Mouse (Mus musculus): ENCODE results near the gene Mier3. TPM values are rescaled to one million over a fixed set of nuclear protein-coding genes. Genes with fewer than 3 reads are reported as not detected.

The Mier3 gene
- polyA plus RNA-seq, 1 experiment from 2014 or later, result 22.2 TPM

GRCm38 (mm10) chr13:111755377-111755776, 74.6 kb downstream of the Mier3 start:
- Histone ChIP-seq H3K9me3 (0 out of 2 replicates have a peak, but pooled peaks cover 4% of the 10 kb centered on the region), H3K4me3 (no peak overlapping the region), H3K27ac (replicated peaks) (no peak overlapping the region), H3K4me1 (no peaks in the 10 kb centered on the region), H3K27me3 (replicated peaks; ENCODE audit: low read depth, poor library complexity, severe bottlenecking) (no peaks in the 10 kb centered on the region), H3K36me3 (replicated peaks) (peaks cover 100% of the 10 kb centered on the region)
- WGBS, result 96% methylated on average over 18 of the region's 18 CpGs
- DNase-seq (ENCODE audit: low spot score), result no peak

GRCm38 (mm10) chr13:111755937-111756336, 75.2 kb downstream of the Mier3 start:
- Histone ChIP-seq H3K4me3 (no peak overlapping the region), H3K9me3 (0 out of 2 replicates have a peak, but pooled peaks cover 4% of the 10 kb centered on the region), H3K36me3 (replicated peaks) (peaks cover 100% of the 10 kb centered on the region), H3K4me1 (no peaks in the 10 kb centered on the region), H3K27me3 (replicated peaks; ENCODE audit: low read depth, poor library complexity, severe bottlenecking) (no peaks in the 10 kb centered on the region), H3K27ac (replicated peaks) (no peak overlapping the region)
- no peak for DNase-seq (ENCODE audit: low spot score)
- WGBS, result 96% methylated on average over 15 of the region's 15 CpGs

- Histone ChIP-seq H3K36me3 (replicated peaks) (peaks cover 100% of the 10 kb centered on the region), H3K4me3 (no peak overlapping the region), H3K4me1 (no peaks in the 10 kb centered on the region), H3K9me3 (0 out of 2 replicates have a peak, but pooled peaks cover 4% of the 10 kb centered on the region), H3K27ac (replicated peaks) (no peak overlapping the region), H3K27me3 (replicated peaks; ENCODE audit: low read depth, poor library complexity, severe bottlenecking) (no peaks in the 10 kb centered on the region)
- DNase-seq (ENCODE audit: low spot score), result no peak
- 95% methylated on average over 6 of the region's 6 CpGs for WGBS
These were observed 76.2 kb downstream of the Mier3 start for GRCm38 (mm10) chr13:111756986-111757385.

DNA sequence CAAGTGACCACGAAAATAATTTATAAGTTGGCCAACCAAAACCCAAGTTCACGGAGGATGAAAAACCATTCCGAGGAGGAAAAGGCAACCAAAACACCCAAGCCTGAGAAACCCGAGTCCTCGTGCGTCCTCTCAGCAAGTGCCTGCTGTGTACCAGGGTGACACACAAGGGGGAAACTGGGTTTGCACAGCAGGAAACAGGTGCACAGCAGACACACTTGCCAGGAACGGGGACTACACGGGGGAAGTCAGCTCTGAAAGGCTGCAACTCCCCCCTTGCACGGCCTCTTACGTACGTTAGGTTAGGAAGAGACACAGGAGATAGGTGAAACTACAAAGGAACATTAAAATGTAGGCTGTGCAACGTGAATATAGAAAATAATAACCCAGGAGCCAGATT, 81.7 kb downstream of the Mier3 start:
- H3K4me1 ChIP-seq, result no peaks in the 10 kb centered on the region
- H3K4me3 ChIP-seq, result no peak overlapping the region
- no peaks in the 10 kb centered on the region for H3K27me3 ChIP-seq (replicated peaks; ENCODE audit: low read depth, poor library complexity, severe bottlenecking)
- 91% methylated on average over 12 of the region's 12 CpGs for WGBS
- H3K36me3 ChIP-seq (replicated peaks), result peaks cover 100% of the 10 kb centered on the region
- H3K27ac ChIP-seq (replicated peaks), result no peak overlapping the region
- DNase-seq (ENCODE audit: low spot score), result no peak
- H3K9me3 ChIP-seq, result no peaks in the 10 kb centered on the region

Other genes with a start within 250 kb of the Mier3 start
- 95.6 and 101 TPM in 2 replicates for gene Gpbp1, start 190.9 kb upstream of the Mier3 start, polyA plus RNA-seq (2016; fragmentation: Nextera tagmentation; extraction: Ambion mirVana)
- not detected in 2 replicates for gene Gm49496, start 131.0 kb upstream of the Mier3 start, polyA plus RNA-seq (2016; fragmentation: Nextera tagmentation; extraction: Ambion mirVana)
- not detected in 2 replicates for gene Gm10198, start 88.2 kb upstream of the Mier3 start, polyA plus RNA-seq (2016; fragmentation: Nextera tagmentation; extraction: Ambion mirVana)
- gene Map3k1, start 128.0 kb downstream of the Mier3 start, polyA plus RNA-seq (2016; fragmentation: Nextera tagmentation; extraction: Ambion mirVana), result 15.7 and 16.1 TPM in 2 replicates

All from embryonic facial prominence, embryonic 10.5 days (tissue).